Mouse (Mus musculus) heart, postnatal 0 days (tissue): ENCODE results near the gene Prss57.
A peak's percentile ranks its signal among the peaks of the same experiment; 100 is the strongest.

Experiments
- CTCF ChIP-seq: IDR thresholded peaks from 2 replicates; pipeline ENCODE4 v1.5.1; 2016; ENCODE audit warnings: antibody characterized with exemption, control low read depth, low read depth
- EP300 ChIP-seq: IDR thresholded peaks from 2 replicates; pipeline ENCODE4 v1.6.1; 2016; ENCODE audit warnings: antibody characterized with exemption, low read depth

- TF ChIP-seq EP300 (no peak), CTCF (peak; percentile 66)
Measured at GRCm38 (mm10) chr10:79793051-79793737, 2.4 kb upstream of the Prss57 start, which contains the start of gene Palm.
